Mouse (Mus musculus) spleen, adult 2 months (tissue): ENCODE measurements around the gene Krtap1-4. TPM values are rescaled to one million over a fixed set of nuclear protein-coding genes. Genes with fewer than 3 reads are reported as not detected.
"Not testable (repeated sequence)": the region's sequence is repeated elsewhere in the genome, so short reads cannot be mapped to it uniquely, and the experiment has no call there.

Experiments used
- DNase-seq, 2 experiments: peaks; one replicate each; pipeline versions ENCODE4 v3.0.0 to v3.0.0-alpha.2; 2012 to 2021; ENCODE audit warnings: low spot score in 2 of 2, low read depth in 1 of 2
- H3K27ac ChIP-seq: fragments of 200-500 bp; 2 replicates; pipeline ENCODE4 v1.5.1; 2012; ENCODE audit warnings: low read length, inconsistent platforms; ENCODE audit not compliant: insufficient read depth
- H3K27me3 ChIP-seq: fragments of 200-500 bp; 2 replicates; pipeline ENCODE4 v1.6.1; 2012; ENCODE audit warnings: mild to moderate bottlenecking, moderate library complexity, low read length, inconsistent platforms; ENCODE audit not compliant: control insufficient read depth, insufficient read depth
- H3K36me3 ChIP-seq: fragments of 200-500 bp; 2 replicates; pipeline ENCODE4 v1.6.1; 2012; ENCODE audit warnings: mild to moderate bottlenecking, low read length, inconsistent platforms; ENCODE audit not compliant: control insufficient read depth, insufficient read depth
- H3K4me1 ChIP-seq: fragments of 200-500 bp; 2 replicates; pipeline ENCODE4 v1.6.1; 2011; ENCODE audit warnings: inconsistent platforms; ENCODE audit not compliant: control insufficient read depth, insufficient read depth, insufficient read length
- H3K4me3 ChIP-seq: fragments of 200-500 bp; 2 replicates; pipeline ENCODE4 v1.5.1; 2011; ENCODE audit warnings: mild to moderate bottlenecking, inconsistent platforms; ENCODE audit not compliant: insufficient read depth, insufficient read length; ENCODE audit errors: extremely low read depth
- CTCF ChIP-seq: fragments of 200-500 bp; IDR thresholded peaks from 2 replicates; pipeline ENCODE4 v1.5.1; 2011; ENCODE audit warnings: mild to moderate bottlenecking, inconsistent platforms; ENCODE audit not compliant: insufficient read depth, insufficient read length, insufficient replicate concordance; ENCODE audit errors: extremely low read depth
- POLR2A ChIP-seq: fragments of 200-500 bp; IDR thresholded peaks from 2 replicates; pipeline ENCODE4 v1.6.1; 2011; ENCODE audit warnings: low read depth, low read length, inconsistent platforms
- WGBS: fragments of 180-500 bp; shearing (Covaris S2); methylation state at CpG from one replicate; pipeline ENCODE4 v1.1.7; 2018; 5-methylcytosine and 5-hydroxymethylcytosine counted together
- polyA plus RNA-seq: library from polyadenylated mRNA; depleted of rRNA; stranded (reverse); fragments of >200 nt; gene quantifications from 2 replicates; pipeline ENCODE4 v1.2.3, GENCODE M21; 2012; rRNA removed

Gene Krtap1-4
- polyA plus RNA-seq, result not detected in 2 replicates

GRCm38 (mm10) chr11:99583245-99583704, at the start of gene Krtap1-4:
Gene Krtap1-4, minus strand, starts transcription at chr11:99583654.
- no peaks in the 10 kb centered on the region for H3K27me3 ChIP-seq
- no peaks in the 10 kb centered on the region for H3K36me3 ChIP-seq
- no peaks in the 10 kb centered on the region for H3K4me1 ChIP-seq
- TF ChIP-seq POLR2A (no peak), CTCF (no peak)
- H3K4me3 ChIP-seq, result no peak within 1 kb of the TSS
- WGBS, result 76% methylated on average over 5 of the region's 5 CpGs
- H3K27ac ChIP-seq, result no peak within 1 kb of the TSS
- DNase-seq, result no peak

GRCm38 (mm10) chr11:99630890-99631289, 47.4 kb upstream of the Krtap1-4 start:
- Histone ChIP-seq H3K27ac (no peak overlapping the region), H3K36me3 (no peaks in the 10 kb centered on the region), H3K4me3 (no peak overlapping the region), H3K4me1 (no peaks in the 10 kb centered on the region), H3K27me3 (no peaks in the 10 kb centered on the region)
- 76% methylated on average over 3 of the region's 3 CpGs for WGBS
- TF ChIP-seq POLR2A, result no peak
- TF ChIP-seq CTCF, result no peak
- no peak for DNase-seq

- H3K4me1 ChIP-seq, result no peaks in the 10 kb centered on the region
- no peak within 1 kb of the TSS for H3K4me3 ChIP-seq
- no peaks in the 10 kb centered on the region for H3K36me3 ChIP-seq
- H3K27ac ChIP-seq, result no peak within 1 kb of the TSS
- TF ChIP-seq POLR2A (no peak), CTCF (no peak)
- H3K27me3 ChIP-seq, result no peaks in the 10 kb centered on the region
- no peak for DNase-seq
- WGBS, result 86% methylated on average over 4 of the region's 4 CpGs
Measured at GRCm38 (mm10) chr11:99628138-99628537, 44.7 kb upstream of the Krtap1-4 start, which contains the start of gene Krtap4-1. Gene Krtap4-1, minus strand, starts transcription at chr11:99628238.

- WGBS, result 78% methylated on average over 2 of the region's 2 CpGs
- TF ChIP-seq POLR2A, result no peak
- TF ChIP-seq CTCF, result no peak
- Histone ChIP-seq H3K4me1 (no peaks in the 10 kb centered on the region), H3K36me3 (no peaks in the 10 kb centered on the region), H3K4me3 (no peak within 1 kb of the TSS), H3K27ac (no peak within 1 kb of the TSS), H3K27me3 (no peaks in the 10 kb centered on the region)
- no peak for DNase-seq
Measured at GRCm38 (mm10) chr11:99620335-99620734, 36.9 kb upstream of the Krtap1-4 start, which contains the start of gene Gm11562. Gene Gm11562, minus strand, starts transcription at chr11:99620435.

DNA sequence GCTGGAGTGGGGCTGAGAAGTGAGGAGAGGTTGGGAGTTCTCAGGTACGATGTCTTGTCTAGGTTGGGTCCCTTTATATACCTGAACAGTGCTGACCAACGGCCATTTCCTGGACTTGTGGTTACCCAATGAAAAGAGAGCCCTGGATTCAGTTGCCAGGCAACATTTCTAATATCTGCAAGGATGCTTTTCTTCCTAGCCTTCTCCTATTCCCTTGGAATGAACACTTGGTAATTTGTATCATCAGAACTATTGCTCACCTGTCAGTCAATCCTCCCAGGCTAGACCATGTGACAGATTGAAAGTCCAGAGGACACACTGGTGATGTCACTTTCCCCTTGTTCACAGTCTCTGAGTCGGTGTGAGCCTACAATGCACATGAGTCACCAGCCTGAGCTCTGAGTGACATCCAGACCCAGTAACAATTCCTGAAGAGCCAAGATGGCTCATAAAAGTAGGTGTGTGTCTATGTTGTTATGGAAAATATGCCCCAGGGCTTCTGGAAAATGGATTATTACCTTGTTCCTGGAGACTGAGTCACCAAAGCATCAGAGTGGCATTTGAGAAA, 31.4 kb upstream of the Krtap1-4 start, which contains the start of gene Krtap2-4:
Gene Krtap2-4, minus strand, starts transcription at position 51 of the 568 bp plus-strand sequence.
- TF ChIP-seq CTCF (no peak), POLR2A (no peak)
- H3K27ac ChIP-seq, result no peak within 1 kb of the TSS
- DNase-seq, result no peak
- no peaks in the 10 kb centered on the region for H3K36me3 ChIP-seq
- no peak within 1 kb of the TSS for H3K4me3 ChIP-seq
- WGBS, result 62% methylated on average over 3 of the region's 3 CpGs
- no peaks in the 10 kb centered on the region for H3K27me3 ChIP-seq
- H3K4me1 ChIP-seq, result no peaks in the 10 kb centered on the region

GRCm38 (mm10) chr11:99610089-99610488, 26.6 kb upstream of the Krtap1-4 start, which contains the start of gene Gm11937:
Gene Gm11937, minus strand, starts transcription at chr11:99610189.
- DNase-seq, H3K4me3 ChIP-seq, H3K27ac ChIP-seq, H3K36me3 ChIP-seq, H3K27me3 ChIP-seq, H3K4me1 ChIP-seq: not testable (repeated sequence)
- 73% methylated on average over 2 of the region's 2 CpGs for WGBS

DNA sequence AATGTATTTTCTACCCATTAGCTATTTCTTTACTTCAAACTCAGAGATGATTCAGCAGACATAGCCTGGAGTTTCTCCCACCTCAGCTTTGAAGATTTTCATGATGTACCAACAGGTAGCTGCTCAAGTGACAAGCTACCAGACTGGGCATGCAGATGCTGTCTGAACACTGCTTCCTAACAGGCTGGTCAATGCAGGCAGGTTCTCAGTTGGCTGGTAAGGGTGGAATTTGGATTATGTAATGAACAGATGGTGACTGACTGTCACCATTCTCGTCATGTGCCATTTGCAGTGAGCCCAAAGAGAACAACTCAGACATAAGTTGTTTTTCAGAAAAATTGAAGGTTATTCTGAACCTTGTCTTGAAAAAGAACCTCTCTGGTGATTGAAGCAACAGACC, 25.7 kb upstream of the Krtap1-4 start:
- WGBS, result 58% methylated on average over 1 of the region's 1 CpGs
- no peak for TF ChIP-seq POLR2A
- no peak for TF ChIP-seq CTCF
- DNase-seq, result no peak

DNA sequence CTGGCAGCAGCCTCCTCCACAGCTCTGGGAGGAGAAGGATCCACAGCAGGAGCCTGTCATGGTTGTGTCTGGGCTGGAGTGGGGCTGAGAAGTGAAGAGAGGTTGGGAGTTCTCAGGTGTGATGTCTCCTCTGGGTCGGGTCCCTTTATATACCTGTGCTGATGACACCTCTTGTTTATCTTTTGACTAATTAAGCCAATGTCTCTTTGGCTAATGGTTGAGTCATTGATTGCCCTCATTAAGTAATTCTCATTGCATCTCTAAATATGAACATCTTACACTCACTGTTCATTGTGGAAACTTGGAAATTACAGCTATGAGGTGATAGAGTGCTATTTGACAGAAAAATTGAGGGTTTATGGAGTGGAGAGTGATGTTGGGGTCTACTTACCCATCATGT, 19.8 kb upstream of the Krtap1-4 start, which contains the start of gene Gm11938:
Gene Gm11938, minus strand, starts transcription at position 101 of the 400 bp plus-strand sequence.
- H3K4me1 ChIP-seq, H3K36me3 ChIP-seq, H3K27me3 ChIP-seq, H3K27ac ChIP-seq, H3K4me3 ChIP-seq, DNase-seq: not testable (repeated sequence)
- WGBS, result 52% methylated on average over 1 of the region's 1 CpGs

More for the DNA sequence above, 25.7 kb upstream of the Krtap1-4 start:
- Histone ChIP-seq H3K36me3 (no peaks in the 10 kb centered on the region), H3K27me3 (no peaks in the 10 kb centered on the region), H3K27ac (no peak overlapping the region), H3K4me3 (no peak overlapping the region), H3K4me1 (no peaks in the 10 kb centered on the region)

- not testable (repeated sequence) for H3K4me3 ChIP-seq, H3K27ac ChIP-seq, H3K27me3 ChIP-seq, H3K4me1 ChIP-seq, DNase-seq, H3K36me3 ChIP-seq
- 83% methylated on average over 6 of the region's 6 CpGs for WGBS
Measured at GRCm38 (mm10) chr11:99597742-99598141, 14.3 kb upstream of the Krtap1-4 start, which contains the start of gene Krtap9-3. Gene Krtap9-3, minus strand, starts transcription at chr11:99598105.
